Mouse (Mus musculus) heart, adult 2 months (tissue): Measurements from ENCODE around the gene Slc8a2. TPM values are rescaled to one million over a fixed set of nuclear protein-coding genes. Genes with fewer than 3 reads are reported as not detected.
A peak's percentile ranks its signal among the peaks of the same experiment; 100 is the strongest.

Experiments used
- DNase-seq, 2 experiments: peaks; one replicate each; pipeline ENCODE4 v3.0.0; 2021
- H3K27ac ChIP-seq: fragments of 200-600 bp; 2 replicates; pipeline ENCODE4 v1.8.1; 2022
- H3K27me3 ChIP-seq: fragments of 200-500 bp; 2 replicates; pipeline ENCODE4 v1.6.1; 2012; ENCODE audit warnings: mild to moderate bottlenecking, low read length, inconsistent platforms, mixed read lengths; ENCODE audit not compliant: control insufficient read depth, insufficient read depth
- H3K36me3 ChIP-seq: fragments of 200-500 bp; 2 replicates; pipeline ENCODE4 v1.6.1; 2012; ENCODE audit warnings: low read length, inconsistent platforms; ENCODE audit not compliant: control insufficient read depth, insufficient read depth
- H3K4me1 ChIP-seq: fragments of 200-500 bp; 2 replicates; pipeline ENCODE4 v1.6.1; 2011; ENCODE audit warnings: low read length; ENCODE audit not compliant: control insufficient read depth, insufficient read depth
- H3K4me3 ChIP-seq: fragments of 200-600 bp; 2 replicates; pipeline ENCODE4 v1.8.1; 2022
- H3K79me2 ChIP-seq: fragments of 200-500 bp; replicated peaks from 2 replicates; pipeline ENCODE4 v1.6.1; 2012; ENCODE audit warnings: mild to moderate bottlenecking, inconsistent platforms, low read length, moderate library complexity, mixed read lengths; ENCODE audit not compliant: control insufficient read depth, insufficient read depth
- H3K9ac ChIP-seq: fragments of 200-500 bp; 2 replicates; pipeline ENCODE4 v1.6.1; 2012; ENCODE audit warnings: low read depth, mild to moderate bottlenecking, control low read depth, inconsistent platforms, low read length, mixed read lengths
- CTCF ChIP-seq: fragments of 200-600 bp; IDR thresholded peaks from 2 replicates; pipeline ENCODE4 v1.8.1; 2022; ENCODE audit warnings: antibody characterized with exemption, mild to moderate bottlenecking, moderate library complexity
- EP300 ChIP-seq: fragments of 200-500 bp; IDR thresholded peaks from 2 replicates; pipeline ENCODE4 v1.6.1; 2011; ENCODE audit warnings: low read depth, low read length, control low read depth; ENCODE audit not compliant: insufficient read depth
- POLR2A ChIP-seq: fragments of 200-500 bp; IDR thresholded peaks from 2 replicates; pipeline ENCODE4 v1.6.1; 2011; ENCODE audit warnings: mild to moderate bottlenecking, low read depth, low read length, control low read depth; ENCODE audit not compliant: insufficient read depth
- WGBS: fragments of 180-500 bp; shearing (Covaris S2); methylation state at CpG from one replicate; pipeline ENCODE4 v1.1.7; 2018; 5-methylcytosine and 5-hydroxymethylcytosine counted together
- intact Hi-C: fragments of 180-260 bp; cut with DNase I; formaldehyde crosslinking; loops from one replicate; pipeline ENCODE4 v1.15.1; 2025
- polyA plus RNA-seq: library from polyadenylated mRNA; depleted of rRNA; stranded (reverse); fragments of >200 nt; gene quantifications from 2 replicates; pipeline ENCODE4 v1.2.3, GENCODE M21; 2012
- total RNA-seq, 2 experiments: library from RNA; stranded (reverse); gene quantifications; 2 replicates each; pipeline ENCODE4 v1.2.3; 2021

The Slc8a2 gene
- total and polyA plus RNA-seq, 3 experiments: 0.50 to 0.96 (median 0.84) TPM

GRCm38 (mm10) chr7:16128899-16129298 is 727 bp upstream of the Slc8a2 start:
- H3K4me3 ChIP-seq: no peak overlapping the region
- no peak overlapping the region; the same call in 1 of the 2 replicates for H3K9ac ChIP-seq

GRCm38 (mm10) chr7:16129846-16130691 is 443 bp downstream of the Slc8a2 start:
- H3K4me1 ChIP-seq: peaks cover 2% of the 10 kb centered on the region; the same call in 1 of the 2 replicates
- H3K79me2 ChIP-seq: no peaks in the 10 kb centered on the region
- WGBS: 1% methylated on average over 25 of the region's 38 CpGs
- peak overlapping the region; percentile 43 for H3K4me3 ChIP-seq
- TF ChIP-seq EP300 (no peak), CTCF (no peak), POLR2A (no peak)
- intact Hi-C loops: loop anchor here (5.0 kb wide), 1 partner anchor 47 kb away; the partner anchor contains the start of gene Meis3
- peak overlapping the region; percentile 76 for H3K27ac ChIP-seq
- H3K27me3 ChIP-seq: peaks cover 3% of the 10 kb centered on the region; the same call in 1 of the 2 replicates
- H3K9ac ChIP-seq: peak overlapping the region; percentile 63
- H3K36me3 ChIP-seq: no peaks in the 10 kb centered on the region
- no peak for DNase-seq

More at GRCm38 (mm10) chr7:16128899-16129298, 727 bp upstream of the Slc8a2 start:
- 67% methylated on average over 5 of the region's 5 CpGs for WGBS
- Histone ChIP-seq H3K79me2 (no peaks in the 10 kb centered on the region), H3K27me3 (peaks cover 3% of the 10 kb centered on the region; the same call in 1 of the 2 replicates), H3K4me1 (peaks cover 2% of the 10 kb centered on the region; the same call in 1 of the 2 replicates), H3K27ac (peak overlapping the region; percentile 76), H3K36me3 (no peaks in the 10 kb centered on the region)
- intact Hi-C loops: loop anchor here (5.0 kb wide), 1 partner anchor 48 kb away; the partner anchor contains the start of gene Meis3
- no peak for DNase-seq
- TF ChIP-seq EP300: no peak
- TF ChIP-seq POLR2A: no peak
- TF ChIP-seq CTCF: no peak

GRCm38 (mm10) chr7:16130956-16131634 is 1.5 kb downstream of the Slc8a2 start:
- no peaks in the 10 kb centered on the region for H3K36me3 ChIP-seq
- H3K27ac ChIP-seq: no peak overlapping the region
- intact Hi-C loops: no loop called here
- H3K4me3 ChIP-seq: no peak overlapping the region
- H3K4me1 ChIP-seq: peaks cover 2% of the 10 kb centered on the region; the same call in 1 of the 2 replicates
- no peaks in the 10 kb centered on the region for H3K79me2 ChIP-seq
- no peak for TF ChIP-seq POLR2A
- TF ChIP-seq CTCF: no peak
- TF ChIP-seq EP300: no peak
- WGBS: 56% methylated on average over 13 of the region's 13 CpGs
- H3K27me3 ChIP-seq: peaks cover 3% of the 10 kb centered on the region; the same call in 1 of the 2 replicates
- no peak for DNase-seq
- no peak overlapping the region for H3K9ac ChIP-seq

- H3K4me3 ChIP-seq: no peak overlapping the region
- WGBS: 21% methylated on average over 7 of the region's 7 CpGs
- H3K27me3 ChIP-seq: peaks cover 3% of the 10 kb centered on the region; the same call in 1 of the 2 replicates
- TF ChIP-seq EP300 (no peak), CTCF (no peak), POLR2A (no peak)
- H3K36me3 ChIP-seq: no peaks in the 10 kb centered on the region
- DNase-seq: no peak
- H3K4me1 ChIP-seq: peaks cover 2% of the 10 kb centered on the region; the same call in 1 of the 2 replicates
- no peak overlapping the region for H3K9ac ChIP-seq
- H3K27ac ChIP-seq: no peak overlapping the region
- intact Hi-C loops: no loop called here
- H3K79me2 ChIP-seq: no peaks in the 10 kb centered on the region
These were observed 2.5 kb downstream of the Slc8a2 start for GRCm38 (mm10) chr7:16132161-16132581.

GRCm38 (mm10) chr7:16132926-16133325 is 3.3 kb downstream of the Slc8a2 start:
- intact Hi-C loops: no loop called here
- H3K27me3 ChIP-seq: peaks cover 3% of the 10 kb centered on the region; the same call in 1 of the 2 replicates
- WGBS: 57% methylated on average over 3 of the region's 3 CpGs

More at GRCm38 (mm10) chr7:16132926-16133325, 3.3 kb downstream of the Slc8a2 start:
- Histone ChIP-seq H3K4me3 (no peak overlapping the region), H3K9ac (no peak overlapping the region), H3K4me1 (peaks cover 2% of the 10 kb centered on the region; the same call in 1 of the 2 replicates), H3K36me3 (no peaks in the 10 kb centered on the region), H3K27ac (no peak overlapping the region), H3K79me2 (no peaks in the 10 kb centered on the region)
- TF ChIP-seq POLR2A (no peak), EP300 (no peak)
- no peak for DNase-seq
